Mouse (Mus musculus) cerebellum, adult (tissue): ENCODE results near the gene Ugt1a1.
A peak's percentile ranks its signal among the peaks of the same experiment; 100 is the strongest.

ENCODE experiments used
- ATAC-seq: cut with Nextera tagmentation; 2 replicates; pipeline ENCODE4 v1.9.2; 2017; ENCODE audit warnings: mild to moderate bottlenecking, moderate library complexity, mixed read lengths; ENCODE audit not compliant: insufficient number of reproducible peaks, low FRiP score, low TSS enrichment

Gene Ugt1a1

DNA sequence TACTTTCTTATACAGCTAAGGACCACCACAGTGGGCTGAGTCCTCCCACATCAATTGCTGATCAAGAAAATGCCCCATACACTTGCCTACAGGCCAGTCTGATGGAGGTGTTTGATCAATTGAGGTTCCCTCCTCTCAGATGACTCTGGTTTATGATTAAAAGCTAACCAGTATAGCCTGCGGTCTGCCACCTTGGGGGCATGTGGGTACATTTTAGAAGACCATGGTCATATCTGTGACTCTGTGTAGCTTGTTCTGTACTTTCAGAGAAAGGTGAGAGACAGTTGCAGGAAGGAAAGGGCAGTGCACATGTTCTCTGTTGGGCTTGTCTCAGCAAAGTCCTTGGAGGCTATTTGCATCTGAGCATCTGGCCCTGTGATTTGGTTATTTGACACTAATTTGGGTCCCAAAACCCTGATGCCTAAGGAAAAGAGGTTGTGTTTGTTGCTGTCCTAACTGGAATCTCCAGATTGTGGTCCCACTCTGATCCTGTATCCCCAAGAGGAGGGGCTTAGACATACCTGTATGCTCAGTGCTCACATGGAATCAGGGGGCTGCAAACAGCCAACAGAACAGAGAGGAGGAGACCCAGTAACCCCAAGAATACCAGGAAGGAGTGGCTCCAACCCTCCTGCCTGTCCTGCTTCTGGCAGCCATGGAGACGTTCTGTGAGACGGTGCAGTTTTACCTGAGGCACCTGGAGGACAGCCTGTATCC lies 21.1 kb downstream of the Ugt1a1 start:
- ATAC-seq = no peak

DNA sequence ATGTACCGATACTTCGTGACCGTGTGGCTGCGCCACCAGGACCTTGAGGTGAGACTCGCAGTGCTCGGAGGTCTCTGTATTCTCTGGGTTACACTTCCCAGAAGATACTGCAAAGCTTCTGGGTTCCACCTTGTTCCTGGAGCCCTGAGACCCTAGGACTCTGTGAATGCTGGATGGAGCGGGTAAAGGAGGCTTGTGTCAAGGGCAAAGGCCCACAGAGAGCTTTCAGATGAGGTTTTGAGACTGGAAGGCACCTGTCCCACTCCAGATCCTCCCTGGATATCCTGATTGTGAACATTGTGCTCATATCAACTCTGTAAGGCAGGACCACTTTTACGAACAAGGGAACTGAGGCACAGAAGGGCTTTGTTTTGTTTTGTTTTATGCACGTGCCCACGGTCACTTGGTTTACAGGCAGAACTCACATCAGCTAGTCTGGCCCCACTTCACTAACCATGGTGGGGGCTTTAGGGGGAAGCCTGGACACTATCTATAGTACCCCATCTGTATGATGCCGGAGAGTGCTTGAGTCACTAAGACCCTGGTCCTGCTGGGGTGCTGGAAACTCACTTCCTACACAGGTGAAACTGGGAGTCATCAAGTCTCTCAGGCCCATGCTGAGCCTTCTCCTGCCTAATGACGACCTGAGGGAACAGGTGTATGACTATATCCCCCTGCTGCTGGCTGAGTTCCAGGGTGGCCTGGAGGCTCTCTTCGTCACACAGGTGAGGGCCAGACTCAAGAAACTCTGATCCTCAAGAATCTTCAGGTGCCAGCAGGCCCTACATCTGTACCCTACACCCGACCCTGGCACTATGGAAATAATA lies 21.9 kb downstream of the Ugt1a1 start:
- ATAC-seq = no peak

DNA sequence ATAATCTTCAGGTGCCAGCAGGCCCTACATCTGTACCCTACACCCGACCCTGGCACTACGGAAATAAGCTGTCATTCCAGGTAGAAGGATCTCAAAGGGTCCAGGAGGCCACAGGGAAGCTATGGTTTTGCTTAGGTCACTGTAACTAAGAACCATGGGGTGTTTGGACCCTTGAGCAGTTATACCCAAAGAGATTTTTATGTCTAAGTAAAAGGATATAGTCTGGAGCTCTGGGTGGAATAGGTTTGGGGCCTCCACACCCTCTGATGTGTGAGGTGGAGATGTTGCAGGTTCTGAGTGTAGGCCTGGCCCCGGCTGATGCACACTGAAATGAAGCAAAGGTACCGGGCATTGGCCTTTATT lies 22.5 kb downstream of the Ugt1a1 start:
- no peak for ATAC-seq

DNA sequence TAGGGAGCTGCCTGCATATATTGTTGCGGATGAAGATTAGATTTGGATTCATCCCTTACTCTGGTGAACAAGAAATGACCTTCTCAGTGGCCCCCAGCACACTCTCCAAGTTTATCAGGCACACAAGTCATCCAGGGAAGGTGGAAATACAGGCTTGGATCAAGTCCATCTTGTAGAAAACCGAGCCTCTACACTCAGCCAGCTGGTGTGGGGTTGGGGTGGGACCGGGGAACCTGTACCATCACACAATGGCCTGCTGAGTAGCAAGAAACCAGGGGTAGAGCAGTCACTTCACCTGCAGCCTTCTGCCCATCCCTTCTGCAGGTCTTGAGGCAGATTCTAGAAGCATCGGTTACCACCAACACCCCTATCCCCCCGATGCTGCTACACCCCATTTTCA lies 22.9 kb downstream of the Ugt1a1 start:
- ATAC-seq = no peak

DNA sequence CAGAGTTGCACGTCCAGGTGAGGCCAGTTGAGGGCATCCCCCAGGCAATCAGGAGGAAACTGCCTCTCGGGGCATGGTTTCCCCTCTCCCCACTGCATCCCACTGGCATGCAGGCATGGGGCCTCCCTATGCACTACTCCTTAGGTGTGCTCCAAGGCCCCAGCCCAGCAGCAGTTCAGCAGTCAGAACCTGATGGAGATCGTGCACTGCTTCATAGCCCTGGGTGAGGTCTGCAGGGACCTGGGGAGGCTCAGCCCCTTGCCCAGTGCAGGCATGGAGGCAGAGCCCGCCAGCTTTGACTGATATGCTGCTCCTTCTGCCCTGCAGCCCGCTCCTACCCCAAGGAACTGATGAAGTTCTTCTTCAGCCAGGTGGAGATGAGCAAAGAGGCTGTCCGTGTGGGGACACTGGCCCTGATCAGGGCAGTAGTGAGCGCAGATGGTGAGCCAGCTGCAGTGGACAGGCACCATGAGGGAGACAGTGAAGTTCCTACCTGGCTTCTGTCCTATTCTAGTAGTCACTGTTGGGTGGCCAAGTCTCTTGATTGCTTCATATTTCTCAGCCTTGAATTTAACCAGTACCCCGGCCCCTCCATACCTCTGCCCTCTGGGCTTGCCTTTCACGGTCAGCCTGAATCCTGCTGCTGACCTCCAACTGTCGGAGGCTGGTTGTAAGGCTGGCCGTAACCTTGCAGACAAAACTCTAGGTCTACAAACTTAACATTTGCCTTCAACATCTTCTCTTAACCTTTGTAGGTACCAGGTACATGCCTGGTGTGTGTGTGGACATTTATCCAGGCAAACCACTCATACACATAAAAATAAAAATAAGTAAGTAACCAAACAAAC lies 23.5 kb downstream of the Ugt1a1 start:
- ATAC-seq = no peak

DNA sequence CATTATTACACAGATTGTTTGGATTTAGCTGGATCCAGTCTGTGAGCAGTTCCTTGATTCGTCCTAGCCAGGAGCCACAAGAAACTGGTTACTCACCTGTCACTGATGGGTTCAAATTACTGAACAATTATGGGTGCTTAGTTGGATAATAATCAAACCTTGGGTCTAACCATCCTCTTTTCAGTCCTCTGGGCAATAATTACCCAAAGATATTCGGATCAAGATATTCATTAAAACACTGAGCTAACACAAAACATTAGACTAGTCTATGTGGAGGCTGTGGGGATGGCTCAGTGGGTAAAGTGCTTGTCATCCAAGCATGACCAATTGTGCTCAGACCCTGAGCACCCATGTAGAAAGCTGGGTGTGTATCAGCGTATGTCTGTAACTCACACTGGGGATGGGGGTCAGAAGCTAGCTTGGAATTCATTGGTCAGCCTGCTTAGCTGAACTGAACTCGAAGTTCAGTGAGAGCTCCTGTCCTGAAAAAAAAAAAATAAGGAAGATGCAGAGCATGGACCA lies 24.2 kb downstream of the Ugt1a1 start:
- ATAC-seq = no peak

DNA sequence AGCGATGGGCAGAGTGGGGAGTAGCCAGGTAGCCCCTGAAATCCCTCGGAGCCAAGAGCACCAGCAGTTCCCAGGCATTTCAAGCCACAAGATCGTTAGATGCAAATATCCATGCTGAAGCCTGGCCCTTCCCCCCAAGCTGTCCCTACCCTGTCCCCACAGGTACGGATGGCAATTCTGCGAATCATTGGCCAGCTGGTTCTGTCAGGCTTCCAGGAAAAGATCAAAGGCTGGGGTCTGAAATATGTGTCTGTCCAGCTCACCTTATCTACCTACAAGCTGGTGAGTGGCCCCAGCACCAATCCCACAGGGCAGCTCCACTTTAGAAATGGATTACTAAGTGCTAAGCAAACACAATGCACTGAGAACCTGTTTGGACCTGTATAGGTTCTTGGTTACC lies 25.6 kb downstream of the Ugt1a1 start:
- ATAC-seq = no peak

DNA sequence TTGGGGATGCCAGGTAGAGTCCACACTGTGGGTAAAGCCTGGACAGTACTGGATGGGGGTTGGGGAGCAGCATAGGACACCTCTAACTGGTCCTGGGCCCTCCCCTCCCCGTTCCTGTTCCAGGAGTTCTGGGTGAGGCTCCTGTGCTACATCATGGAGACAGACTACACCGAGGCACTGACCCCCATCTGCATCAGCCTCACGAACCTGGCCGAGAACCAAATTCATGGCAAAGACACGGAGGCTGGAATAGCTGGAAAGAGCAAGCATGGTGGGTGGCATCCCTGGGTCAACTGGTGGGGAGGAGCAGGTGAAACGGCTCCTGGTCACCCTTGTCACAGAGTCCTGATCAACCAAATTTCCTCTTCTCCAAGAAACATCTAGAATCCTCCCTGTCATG lies 27.0 kb downstream of the Ugt1a1 start:
- no peak for ATAC-seq

DNA sequence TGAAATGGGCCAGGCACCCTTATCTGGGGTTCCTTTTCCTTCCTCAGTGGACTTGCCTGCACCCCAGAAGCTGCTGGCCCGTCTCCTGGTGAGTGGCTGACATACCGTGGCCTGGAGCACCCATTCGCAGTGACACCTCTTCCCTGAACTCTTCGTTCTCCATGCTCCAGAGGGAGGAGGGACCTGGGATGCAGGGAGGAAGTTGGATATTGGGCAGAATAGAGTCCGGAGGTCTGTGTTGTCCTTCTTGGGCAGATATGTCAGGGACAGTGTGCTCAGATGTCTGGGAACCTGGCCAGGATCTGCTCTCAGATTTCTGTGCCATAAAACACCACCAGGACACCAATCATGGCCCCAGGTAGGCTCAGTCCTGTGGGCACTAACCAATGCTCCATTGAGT lies 28.3 kb downstream of the Ugt1a1 start:
- ATAC-seq = no peak

DNA sequence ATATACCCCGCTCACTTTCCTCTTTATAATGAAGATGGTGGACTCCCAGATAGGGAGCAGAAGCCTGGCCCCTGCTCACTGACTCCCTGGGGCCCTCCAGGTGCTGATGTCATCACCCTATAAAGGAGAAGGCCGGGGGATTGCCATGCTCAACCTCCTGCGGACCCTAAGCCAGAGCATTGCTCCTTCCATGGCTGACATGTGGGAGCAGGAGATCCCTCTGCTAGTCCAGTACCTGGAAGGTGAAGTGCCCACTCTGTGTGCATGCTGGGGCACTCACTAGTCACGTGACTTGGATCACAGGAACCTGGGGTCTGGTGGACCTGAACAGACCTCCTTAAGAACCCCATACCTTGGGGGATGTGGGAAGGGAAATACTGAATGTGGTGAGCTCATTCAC lies 28.8 kb downstream of the Ugt1a1 start:
- no peak for ATAC-seq

DNA sequence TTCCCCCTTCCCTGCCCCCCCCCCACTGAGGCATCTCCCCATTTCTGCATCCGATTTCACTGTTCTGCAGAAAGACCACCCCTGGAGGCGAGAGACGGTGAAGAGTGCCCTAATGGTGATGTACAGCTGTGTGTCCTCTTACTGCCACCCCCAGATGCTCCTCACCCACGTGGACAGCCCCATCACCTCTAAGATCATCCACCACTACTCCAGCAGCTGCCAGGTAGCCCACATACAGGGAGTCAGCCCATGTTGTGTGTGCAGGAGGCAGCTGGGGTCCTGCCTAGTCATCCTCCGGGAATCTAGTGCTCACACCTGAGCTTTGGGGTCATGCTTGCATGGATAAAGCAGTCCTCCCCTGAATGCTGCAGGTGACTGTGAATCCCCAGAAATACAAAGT lies 32.1 kb downstream of the Ugt1a1 start:
- no peak for ATAC-seq

DNA sequence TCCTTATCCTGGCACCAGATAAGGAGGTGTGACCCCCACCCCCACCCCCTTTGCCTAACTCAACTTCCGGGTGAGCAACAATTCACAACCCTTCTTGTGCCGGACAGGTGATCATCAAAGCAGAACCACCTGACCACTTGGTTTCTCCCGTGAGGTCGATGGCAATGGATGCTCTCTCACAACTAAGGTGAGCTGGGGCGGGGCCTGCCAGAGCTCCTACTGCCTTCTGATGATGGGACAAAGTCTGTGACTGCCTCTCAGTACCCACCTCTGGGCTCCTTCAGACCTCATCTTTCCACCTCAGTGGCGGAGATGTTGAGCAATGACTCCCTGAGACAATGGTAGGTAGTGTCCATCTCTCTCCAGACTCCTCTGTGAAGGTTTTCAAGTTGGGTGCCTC lies 34.1 kb downstream of the Ugt1a1 start:
- no peak for ATAC-seq

DNA sequence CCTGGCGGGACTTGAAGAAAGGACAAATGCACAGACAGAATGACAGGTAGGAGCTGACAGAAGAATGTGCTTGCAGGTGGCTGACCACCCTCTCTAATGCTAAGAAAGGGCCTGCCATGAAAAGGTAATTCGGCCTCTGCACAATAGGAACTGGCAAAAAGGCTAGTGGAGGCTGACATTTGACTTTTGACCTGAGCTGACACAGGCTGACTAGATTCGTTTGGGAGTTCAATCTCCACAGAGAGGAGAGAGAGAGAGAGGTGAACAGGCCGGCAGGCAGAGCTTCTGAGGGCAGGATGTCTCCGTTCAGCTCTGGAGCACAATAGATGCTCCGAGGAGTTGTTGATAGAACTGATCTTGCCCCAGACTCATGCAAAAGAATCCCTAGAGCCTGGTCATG lies 34.6 kb downstream of the Ugt1a1 start:
- ATAC-seq = no peak

DNA sequence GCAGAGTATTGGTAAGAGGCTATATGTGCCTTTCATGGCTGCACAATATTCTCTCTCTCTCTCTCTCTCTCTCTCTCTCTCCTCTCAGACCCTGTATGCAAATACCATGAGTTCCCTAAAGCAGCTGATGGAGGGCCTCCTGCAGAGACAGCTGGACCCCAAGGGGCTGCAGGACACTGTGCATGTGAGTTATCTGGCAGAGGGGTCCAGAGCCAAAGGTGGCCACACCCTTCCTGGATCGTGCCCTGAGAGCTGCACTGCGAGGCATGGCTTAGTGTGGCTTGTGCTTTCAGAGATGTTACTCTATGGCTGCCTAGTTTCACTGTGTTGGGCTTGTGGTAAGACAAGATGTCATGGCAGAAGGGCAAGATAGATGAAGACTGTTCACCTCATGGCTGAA lies 35.9 kb downstream of the Ugt1a1 start:
- no peak for ATAC-seq

DNA sequence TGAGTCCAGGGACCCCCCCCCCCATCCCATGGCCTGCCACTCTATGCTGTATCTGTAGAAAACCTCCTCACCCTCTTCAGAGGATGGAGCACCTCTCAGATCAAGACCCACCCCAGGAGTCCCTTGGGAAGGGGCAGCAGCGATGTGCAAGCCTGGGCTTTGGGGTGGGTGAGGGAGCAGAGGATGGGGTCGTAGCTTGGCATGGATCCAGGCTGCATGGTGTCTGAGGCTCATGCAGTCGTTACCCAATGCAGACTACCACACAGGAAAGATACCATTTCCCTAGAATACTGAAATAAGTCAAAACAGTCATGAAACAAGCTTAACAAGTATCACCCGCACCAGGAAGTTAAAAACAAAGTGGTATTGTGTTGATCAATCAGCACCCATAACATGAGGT lies 36.9 kb downstream of the Ugt1a1 start:
- no peak for ATAC-seq

DNA sequence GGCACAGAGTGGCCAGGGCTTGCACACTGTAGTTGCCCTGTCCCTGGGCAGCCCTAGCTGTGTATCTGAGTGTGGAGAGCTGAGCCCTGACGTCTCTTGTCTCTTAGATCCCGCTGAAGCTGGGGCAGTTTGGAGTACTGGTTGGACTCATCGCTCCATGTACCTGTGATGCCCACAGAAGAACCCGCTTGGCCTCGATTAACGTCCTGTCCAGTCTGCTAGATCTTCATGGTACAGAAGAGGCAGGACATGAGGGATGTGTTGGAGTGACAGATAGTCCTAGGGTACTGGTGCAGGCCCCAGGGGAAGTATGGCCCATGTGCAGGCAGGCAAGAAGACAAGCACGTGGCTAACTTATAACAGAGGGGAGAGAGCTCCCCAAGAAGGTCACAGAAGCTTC lies 37.8 kb downstream of the Ugt1a1 start:
- ATAC-seq = no peak

DNA sequence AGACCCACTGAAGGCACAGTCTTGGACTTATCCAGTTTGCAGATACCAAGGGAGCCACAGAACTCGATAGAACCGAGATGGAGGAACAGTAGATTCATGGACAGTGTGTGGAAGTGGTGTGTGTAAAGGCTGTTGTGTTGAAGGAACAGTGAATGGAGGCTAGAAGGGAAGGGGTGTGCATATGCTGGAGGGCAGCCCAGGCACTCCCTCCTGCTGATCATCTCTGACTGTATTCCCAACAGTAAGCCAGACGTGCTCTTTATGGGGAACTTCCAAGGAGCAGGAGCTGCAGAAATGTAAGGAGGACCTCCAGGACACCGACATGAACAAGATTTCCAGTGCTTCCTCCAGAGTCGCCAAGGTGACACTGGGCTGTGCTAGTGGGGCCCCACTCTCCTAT lies 38.3 kb downstream of the Ugt1a1 start:
- ATAC-seq = no peak

DNA sequence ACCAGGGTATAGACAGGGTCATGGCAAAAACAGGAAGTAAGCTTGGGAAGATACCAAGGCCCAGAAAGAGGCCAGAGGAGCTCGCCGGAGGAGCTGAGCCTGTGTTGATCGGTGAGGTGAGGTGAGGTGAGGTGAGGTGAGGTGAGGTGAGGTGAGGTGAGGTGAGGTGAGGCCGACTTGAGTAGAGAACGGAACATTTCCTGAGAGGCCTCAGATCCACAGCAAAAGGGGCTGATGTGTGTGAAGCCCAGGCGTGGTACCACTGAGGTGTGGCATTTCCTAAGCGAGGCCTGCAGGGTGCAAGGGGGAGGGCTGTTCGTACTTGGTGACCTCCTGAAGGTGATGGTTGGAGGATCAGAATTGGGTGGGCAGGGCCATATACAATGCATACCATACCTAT lies 41.3 kb downstream of the Ugt1a1 start:
- no peak for ATAC-seq

DNA sequence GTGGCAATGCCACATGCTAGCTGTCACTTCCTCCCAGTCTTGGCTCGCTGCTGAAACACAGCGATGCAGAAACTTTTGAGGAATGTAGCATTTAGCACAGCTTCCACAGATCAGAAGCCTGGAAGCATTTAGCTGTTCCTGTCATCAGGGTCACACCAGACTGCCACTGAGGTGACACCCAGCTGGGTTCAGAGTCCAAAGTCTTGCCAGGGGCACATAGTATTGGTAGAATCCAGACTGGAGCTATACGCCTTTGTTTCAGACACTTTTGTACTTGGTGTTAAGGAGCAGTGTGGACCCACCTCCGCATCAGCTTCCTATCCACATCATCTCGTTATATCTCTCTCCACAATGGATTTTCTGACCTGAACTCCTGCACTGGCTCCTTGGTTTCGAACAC lies 41.8 kb downstream of the Ugt1a1 start:
- no peak for ATAC-seq

DNA sequence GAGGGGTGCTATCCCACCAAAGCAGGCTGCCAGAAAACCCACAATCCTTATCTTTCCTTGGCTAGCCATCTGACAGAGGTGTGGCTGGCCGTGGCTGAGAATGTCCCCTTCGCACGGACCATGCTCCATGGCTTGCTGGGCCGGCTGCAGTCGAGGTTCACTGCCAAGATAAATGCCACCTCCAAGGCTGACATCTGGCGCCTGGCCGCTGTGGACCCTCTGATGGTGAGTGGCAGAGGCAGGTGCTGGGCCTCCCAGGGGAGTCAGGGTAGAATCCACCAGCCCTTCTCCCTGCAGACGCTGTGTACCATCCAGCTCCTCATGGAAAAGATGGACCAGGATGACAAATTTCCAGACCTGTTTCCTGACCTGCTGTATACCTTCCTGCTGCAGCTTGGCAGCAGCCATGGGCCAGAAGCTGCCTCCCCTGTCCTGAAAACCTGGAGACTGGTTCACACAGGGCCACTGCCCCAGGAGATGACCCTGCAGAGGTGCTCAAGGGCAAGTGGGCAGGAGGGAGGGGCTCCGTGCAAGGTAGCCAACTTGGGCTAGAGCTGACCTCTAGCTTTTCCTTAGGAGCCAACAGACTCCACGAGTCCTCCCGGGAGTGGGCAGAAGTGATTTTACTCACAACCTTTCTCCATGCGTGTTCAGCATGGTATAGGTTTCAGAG lies 43.2 kb downstream of the Ugt1a1 start:
- 0 out of 2 replicates have a peak, but pooled peaks have one; percentile 0 for ATAC-seq
